Mouse (Mus musculus): ENCODE results near the gene Fsd2.

- no peak for TF ChIP-seq CTCF (IDR thresholded peaks at IDR 0.05; ENCODE audit: low read depth)
- no peak for TF ChIP-seq EP300 (IDR thresholded peaks at IDR 0.05; ENCODE audit: low read depth)
Measured at GRCm38 (mm10) chr7:81540999-81541398, 25.7 kb downstream of the Fsd2 start.
